Mouse (Mus musculus) midbrain, embryonic 11.5 days (tissue): ENCODE data around the gene Gm26657. TPM values are rescaled to one million over a fixed set of nuclear protein-coding genes. Genes with fewer than 3 reads are reported as not detected.

Source experiments
- ATAC-seq: fragments of 200-750 bp; cut with Nextera tagmentation; 2 replicates; pipeline ENCODE4 v1.8.0; 2017; ENCODE audit warnings: moderate TSS enrichment, moderate library complexity; ENCODE audit not compliant: low FRiP score
- DNase-seq: peaks from one replicate; pipeline ENCODE4 v3.0.0; 2015; ENCODE audit warnings: low spot score; ENCODE audit errors: missing footprints
- H3K27ac ChIP-seq: fragments of 300-500 bp; sonication (generic); 2 replicates; pipeline ENCODE4 v1.5.1; 2014; ENCODE audit warnings: low read depth, low read length
- H3K27me3 ChIP-seq: fragments of 300-500 bp; sonication (generic); 2 replicates; pipeline ENCODE4 v1.6.1; 2014; ENCODE audit warnings: mild to moderate bottlenecking, low read length, moderate library complexity, mixed read lengths; ENCODE audit not compliant: control insufficient read depth, insufficient read depth
- H3K36me3 ChIP-seq: fragments of 300-500 bp; sonication (generic); 2 replicates; pipeline ENCODE4 v1.6.1; 2014; ENCODE audit warnings: mild to moderate bottlenecking, low read length, moderate library complexity, mixed read lengths; ENCODE audit not compliant: control insufficient read depth, insufficient read depth
- H3K4me1 ChIP-seq: fragments of 300-500 bp; sonication (generic); 2 replicates; pipeline ENCODE4 v1.6.1; 2014; ENCODE audit warnings: low read length; ENCODE audit not compliant: control insufficient read depth, insufficient read depth
- H3K4me2 ChIP-seq: fragments of 300-500 bp; sonication (generic); 2 replicates; pipeline ENCODE4 v1.6.1; 2014; ENCODE audit warnings: mild to moderate bottlenecking, moderate library complexity
- H3K4me3 ChIP-seq: fragments of 300-500 bp; sonication (generic); 2 replicates; pipeline ENCODE4 v1.5.1; 2014; ENCODE audit warnings: low read depth, low read length
- H3K9ac ChIP-seq: fragments of 300-500 bp; sonication (generic); 2 replicates; pipeline ENCODE4 v1.6.1; 2014; ENCODE audit warnings: low read length
- H3K9me3 ChIP-seq: fragments of 300-500 bp; sonication (generic); 2 replicates; pipeline ENCODE4 v1.6.1; 2016; ENCODE audit warnings: low read length; ENCODE audit not compliant: control insufficient read depth
- WGBS: fragments of 180-500 bp; shearing (Covaris S2); extraction: QIAGEN DNeasy Blood & Tissue Kit; methylation state at CpG from one replicate; pipeline ENCODE4 v1.1.7; 2014; 5-methylcytosine and 5-hydroxymethylcytosine counted together
- polyA plus RNA-seq: library from polyadenylated mRNA; unstranded; fragments of >200 nt; fragmentation: Nextera tagmentation; extraction: Ambion mirVana; gene quantifications from 2 replicates; pipeline ENCODE4 v1.2.1, GENCODE M21; 2014

Gm26657 gene
- polyA plus RNA-seq, 1 experiment from 2014 or later, result 0.14 TPM

DNA sequence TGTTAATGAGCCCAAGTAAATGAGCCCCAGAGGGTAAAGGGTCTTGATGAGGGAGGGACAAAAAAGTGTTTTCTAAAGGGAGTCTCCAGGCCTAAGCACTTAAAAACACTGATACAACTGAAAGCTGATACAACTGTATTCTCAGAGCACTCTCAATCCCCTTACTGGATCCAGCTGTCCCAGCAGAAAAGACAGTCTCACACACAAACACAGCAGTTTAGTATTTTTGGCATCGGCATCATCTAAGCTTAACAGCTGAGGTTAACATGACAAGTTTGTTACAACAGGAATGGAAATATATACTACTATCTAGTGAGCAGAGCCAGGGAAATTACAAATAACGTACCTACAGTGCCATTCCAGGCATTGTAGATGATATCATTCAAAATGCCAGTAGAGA, 6.5 kb downstream of the Gm26657 start:
- Histone ChIP-seq H3K36me3 (peaks cover 8% of the 10 kb centered on the region), H3K4me2 (no peak overlapping the region), H3K9ac (no peak overlapping the region), H3K4me1 (no peaks in the 10 kb centered on the region), H3K27ac (no peak overlapping the region), H3K27me3 (no peaks in the 10 kb centered on the region), H3K4me3 (no peak overlapping the region), H3K9me3 (no peaks in the 10 kb centered on the region)
- ATAC-seq (no peak), DNase-seq (no peak)
- 98% methylated on average over 2 of the region's 2 CpGs for WGBS

DNA sequence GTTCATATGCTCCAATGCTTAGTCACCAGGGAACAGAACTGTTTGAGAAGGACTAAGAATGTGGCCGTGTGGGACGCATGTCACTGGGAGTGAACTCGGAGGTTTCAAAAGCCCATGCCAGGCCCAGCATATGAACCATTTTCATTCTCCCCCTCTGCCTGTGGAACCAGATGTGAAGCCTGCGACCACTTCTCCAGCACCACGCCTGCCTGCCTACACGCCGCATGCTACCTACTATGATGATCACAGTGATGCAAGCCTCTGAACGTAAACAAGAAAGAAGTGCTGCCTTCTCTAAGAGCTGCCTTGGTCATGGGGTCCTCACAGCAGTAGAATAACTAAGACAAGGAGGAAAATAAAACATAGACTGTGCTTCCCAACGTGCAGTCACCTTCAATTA, 7.6 kb downstream of the Gm26657 start:
- H3K36me3 ChIP-seq, result peaks cover 11% of the 10 kb centered on the region
- no peak overlapping the region for H3K4me2 ChIP-seq
- H3K27me3 ChIP-seq, result no peaks in the 10 kb centered on the region
- no peak for ATAC-seq
- H3K9me3 ChIP-seq, result no peaks in the 10 kb centered on the region
- 98% methylated on average over 9 of the region's 9 CpGs for WGBS
- no peaks in the 10 kb centered on the region for H3K4me1 ChIP-seq
- H3K27ac ChIP-seq, result no peak overlapping the region
- H3K4me3 ChIP-seq, result no peak overlapping the region
- no peak for DNase-seq
- no peak overlapping the region for H3K9ac ChIP-seq

DNA sequence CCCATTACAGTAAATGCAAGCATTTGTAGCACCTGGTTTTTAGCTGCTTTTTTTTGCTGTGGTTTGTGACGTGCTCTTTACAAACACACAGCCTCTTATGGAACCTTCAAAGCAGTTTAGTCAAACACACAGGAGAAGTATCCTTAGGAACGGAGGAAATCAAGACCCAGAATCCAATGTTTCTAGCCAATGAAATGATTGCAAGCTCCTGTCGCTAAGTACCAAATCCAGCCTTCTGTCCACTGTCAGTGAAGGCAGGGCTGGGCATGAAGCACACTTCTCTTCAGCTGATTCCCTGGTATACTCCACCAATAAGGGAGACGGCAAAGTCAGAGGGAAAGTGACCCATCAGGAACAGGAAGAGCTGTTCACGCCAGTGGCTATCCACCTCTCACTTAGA, 16.2 kb downstream of the Gm26657 start:
- peaks cover 46% of the 10 kb centered on the region for H3K36me3 ChIP-seq
- no peak for ATAC-seq
- WGBS, result 91% methylated on average over 5 of the region's 5 CpGs

DNA sequence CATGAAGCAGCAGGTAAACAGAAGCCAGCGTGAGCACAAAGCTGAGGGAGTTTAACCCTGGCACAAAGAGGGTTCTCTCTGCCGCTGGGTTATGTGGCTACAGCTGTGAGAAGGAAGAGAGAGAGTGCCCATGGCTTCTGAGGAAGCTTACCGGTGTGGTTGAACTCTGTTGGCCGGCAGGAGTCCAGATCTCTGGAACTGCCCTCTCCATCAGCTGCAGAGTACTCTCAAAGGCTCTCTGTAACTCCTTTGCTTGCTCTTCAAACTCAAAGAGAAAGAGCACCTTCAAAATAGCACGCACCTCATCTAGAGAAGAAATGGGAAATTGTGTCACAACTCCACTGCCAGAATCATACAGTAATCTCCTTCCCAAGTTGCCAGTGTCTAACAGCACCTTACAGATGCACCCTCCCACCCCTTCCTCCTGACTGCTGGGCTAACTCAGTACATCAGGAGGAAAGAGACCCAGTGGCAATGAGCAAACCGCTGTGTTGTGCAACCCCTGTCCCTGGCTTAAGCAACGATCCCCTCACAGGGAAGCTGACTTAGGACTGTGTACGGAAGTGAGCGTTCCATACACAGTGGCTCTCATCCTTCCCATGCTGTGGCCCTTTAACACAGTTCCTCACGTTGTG, 17.2 kb downstream of the Gm26657 start:
- H3K4me3 ChIP-seq, result no peak overlapping the region
- no peak overlapping the region for H3K9ac ChIP-seq
- ATAC-seq (no peak), DNase-seq (no peak)
- peaks cover 40% of the 10 kb centered on the region for H3K36me3 ChIP-seq
- H3K4me2 ChIP-seq, result no peak overlapping the region
- H3K27ac ChIP-seq, result no peak overlapping the region
- no peaks in the 10 kb centered on the region for H3K4me1 ChIP-seq
- no peaks in the 10 kb centered on the region for H3K27me3 ChIP-seq
- WGBS, result 90% methylated on average over 10 of the region's 10 CpGs
- H3K9me3 ChIP-seq, result no peaks in the 10 kb centered on the region

More for the DNA sequence above, 16.2 kb downstream of the Gm26657 start:
- no peak overlapping the region for H3K4me3 ChIP-seq
- no peaks in the 10 kb centered on the region for H3K4me1 ChIP-seq
- H3K27ac ChIP-seq, result no peak overlapping the region
- H3K4me2 ChIP-seq, result no peak overlapping the region
- H3K9me3 ChIP-seq, result no peaks in the 10 kb centered on the region
- no peak overlapping the region for H3K9ac ChIP-seq
- no peaks in the 10 kb centered on the region for H3K27me3 ChIP-seq
- no peak for DNase-seq

DNA sequence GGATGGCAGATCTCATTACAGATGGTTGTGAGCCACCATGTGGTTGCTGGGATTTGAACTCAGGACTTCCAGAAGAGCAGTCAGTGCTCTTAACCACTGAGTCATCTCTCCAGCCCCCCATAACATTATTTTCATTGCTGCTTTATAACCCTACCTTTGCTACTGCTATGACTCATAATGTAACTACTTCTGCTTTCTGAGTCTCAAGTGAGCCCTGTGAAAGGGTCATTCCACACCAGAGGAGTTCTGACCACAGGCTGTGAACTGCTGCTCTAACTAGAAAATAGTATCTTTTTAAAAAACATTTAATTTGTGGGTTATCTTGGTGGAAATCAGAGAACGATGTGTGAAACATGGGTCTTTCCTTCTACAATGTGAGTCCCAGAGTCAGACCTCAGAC, 17.8 kb downstream of the Gm26657 start:
- no peaks in the 10 kb centered on the region for H3K4me1 ChIP-seq
- H3K36me3 ChIP-seq, result peaks cover 40% of the 10 kb centered on the region
- DNase-seq, result no peak
- no peaks in the 10 kb centered on the region for H3K9me3 ChIP-seq
- no peak overlapping the region for H3K27ac ChIP-seq
- no peak overlapping the region for H3K9ac ChIP-seq
- 96% methylated on average over 1 of the region's 1 CpGs for WGBS
- no peaks in the 10 kb centered on the region for H3K27me3 ChIP-seq
- ATAC-seq, result no peak
- no peak overlapping the region for H3K4me3 ChIP-seq
- H3K4me2 ChIP-seq, result no peak overlapping the region

DNA sequence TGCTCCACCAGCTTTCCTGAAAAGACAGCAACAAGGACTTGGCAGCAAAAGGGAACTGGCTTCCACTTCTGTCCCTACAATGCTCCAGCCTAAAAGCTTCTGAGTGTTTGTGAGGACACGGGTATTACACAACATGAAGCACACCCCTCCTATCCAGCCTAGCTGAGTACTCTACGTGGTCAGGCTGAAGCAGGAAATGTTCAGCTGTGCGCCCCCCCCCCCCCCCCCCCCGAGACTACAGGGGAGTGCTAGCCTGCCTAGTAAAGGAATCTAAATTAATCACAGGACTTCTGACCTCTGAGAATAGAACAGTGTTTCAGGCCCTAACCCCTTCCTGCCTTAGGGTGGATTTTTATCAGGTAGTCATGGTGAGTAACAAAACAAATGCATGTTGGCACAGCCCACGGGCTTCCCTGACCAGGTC, 28.0 kb downstream of the Gm26657 start:
- no peaks in the 10 kb centered on the region for H3K4me1 ChIP-seq
- H3K9ac ChIP-seq, result no peak overlapping the region
- DNase-seq, result no peak
- H3K4me3 ChIP-seq, result no peak overlapping the region
- H3K27me3 ChIP-seq, result no peaks in the 10 kb centered on the region
- no peak for ATAC-seq
- 71% methylated on average over 5 of the region's 5 CpGs for WGBS
- H3K9me3 ChIP-seq, result no peaks in the 10 kb centered on the region
- H3K36me3 ChIP-seq, result peaks cover 45% of the 10 kb centered on the region
- H3K27ac ChIP-seq, result no peak overlapping the region
- no peak overlapping the region for H3K4me2 ChIP-seq

DNA sequence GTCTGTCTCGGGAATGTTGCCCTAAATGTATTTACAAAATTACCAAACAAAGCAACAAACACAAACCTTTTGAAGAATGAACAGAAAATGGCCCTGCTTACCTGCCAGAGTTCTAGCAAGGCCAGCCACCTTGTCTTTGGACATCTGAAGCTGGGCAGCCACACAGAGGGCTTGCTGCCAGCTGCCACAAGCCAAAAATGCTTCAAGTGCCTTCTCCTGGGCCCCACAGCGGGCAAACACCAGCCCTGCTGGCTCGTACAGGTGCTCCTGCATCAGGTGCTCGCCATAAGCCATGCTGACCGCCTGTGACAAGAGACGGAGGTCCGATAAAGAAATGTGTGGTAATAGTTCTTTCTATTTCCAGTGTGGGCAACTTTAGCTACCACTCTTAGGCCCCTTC, 29.0 kb downstream of the Gm26657 start:
- H3K27ac ChIP-seq, result no peak overlapping the region
- H3K9me3 ChIP-seq, result no peaks in the 10 kb centered on the region
- H3K27me3 ChIP-seq, result no peaks in the 10 kb centered on the region
- DNase-seq (no peak), ATAC-seq (no peak)
- H3K4me1 ChIP-seq, result no peaks in the 10 kb centered on the region
- 95% methylated on average over 7 of the region's 7 CpGs for WGBS
- H3K9ac ChIP-seq, result no peak overlapping the region
- no peak overlapping the region for H3K4me3 ChIP-seq
- H3K36me3 ChIP-seq, result peaks cover 51% of the 10 kb centered on the region
- no peak overlapping the region for H3K4me2 ChIP-seq

DNA sequence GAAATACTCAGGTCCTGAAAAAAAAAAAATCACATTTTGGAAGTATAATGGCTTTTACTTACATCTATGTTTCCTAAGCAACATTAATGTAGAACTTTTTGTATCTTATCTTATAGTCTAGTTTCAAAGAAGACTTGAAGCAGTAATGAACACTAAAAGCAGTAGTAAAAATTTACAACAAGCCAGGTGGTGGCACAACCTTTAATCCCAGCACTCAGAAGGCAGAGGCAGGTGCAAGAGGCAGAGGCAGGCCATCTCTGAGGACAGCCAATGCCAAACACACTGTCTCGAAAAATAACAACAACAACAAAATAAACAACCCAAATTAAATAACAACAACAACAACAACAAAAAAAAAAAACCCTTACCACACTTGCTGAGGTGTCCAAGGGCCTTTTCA, 31.2 kb downstream of the Gm26657 start:
- Histone ChIP-seq H3K9me3 (no peaks in the 10 kb centered on the region), H3K9ac (no peak overlapping the region), H3K4me2 (no peak overlapping the region), H3K27me3 (no peaks in the 10 kb centered on the region), H3K4me3 (no peak overlapping the region), H3K36me3 (peaks cover 55% of the 10 kb centered on the region), H3K4me1 (no peaks in the 10 kb centered on the region), H3K27ac (no peak overlapping the region)
- DNase-seq (no peak), ATAC-seq (no peak)
- 82% methylated on average over 1 of the region's 1 CpGs for WGBS
